Mouse (Mus musculus) E14TG2a.4 (cell line): Measurements from ENCODE around the gene Gm6657.
A peak's percentile ranks its signal among the peaks of the same experiment; 100 is the strongest.

Experiments used
- H3K27me3 ChIP-seq: 2 replicates; pipeline ENCODE4 v1.6.1; 2014; ENCODE audit warnings: low read length, control low read depth; ENCODE audit not compliant: insufficient read depth
- H3K36me3 ChIP-seq: 2 replicates; pipeline ENCODE4 v1.6.1; 2014; ENCODE audit warnings: low read length, control low read depth; ENCODE audit not compliant: insufficient read depth
- H3K4me1 ChIP-seq: replicated peaks from 2 replicates; pipeline ENCODE4 v1.6.1; 2014; ENCODE audit warnings: low read depth, low read length, control low read depth
- H3K4me3 ChIP-seq: replicated peaks from 2 replicates; pipeline ENCODE4 v1.5.1; 2014; ENCODE audit warnings: mild to moderate bottlenecking, low read length
- H3K9me3 ChIP-seq: 2 replicates; pipeline ENCODE4 v1.6.1; 2014; ENCODE audit warnings: low read length, control low read depth
- CTCF ChIP-seq: conservative IDR thresholded peaks from 2 replicates; pipeline ENCODE4 v1.5.1; 2014; ENCODE audit warnings: low read length
- NANOG ChIP-seq: IDR thresholded peaks from 2 replicates; pipeline ENCODE4 v1.6.1; 2014; ENCODE audit warnings: borderline replicate concordance, low read length, mixed read lengths
- POU5F1 ChIP-seq: IDR thresholded peaks from 2 replicates; pipeline ENCODE4 v1.6.1; 2014; ENCODE audit warnings: low read length, borderline replicate concordance

Gm6657 gene

DNA sequence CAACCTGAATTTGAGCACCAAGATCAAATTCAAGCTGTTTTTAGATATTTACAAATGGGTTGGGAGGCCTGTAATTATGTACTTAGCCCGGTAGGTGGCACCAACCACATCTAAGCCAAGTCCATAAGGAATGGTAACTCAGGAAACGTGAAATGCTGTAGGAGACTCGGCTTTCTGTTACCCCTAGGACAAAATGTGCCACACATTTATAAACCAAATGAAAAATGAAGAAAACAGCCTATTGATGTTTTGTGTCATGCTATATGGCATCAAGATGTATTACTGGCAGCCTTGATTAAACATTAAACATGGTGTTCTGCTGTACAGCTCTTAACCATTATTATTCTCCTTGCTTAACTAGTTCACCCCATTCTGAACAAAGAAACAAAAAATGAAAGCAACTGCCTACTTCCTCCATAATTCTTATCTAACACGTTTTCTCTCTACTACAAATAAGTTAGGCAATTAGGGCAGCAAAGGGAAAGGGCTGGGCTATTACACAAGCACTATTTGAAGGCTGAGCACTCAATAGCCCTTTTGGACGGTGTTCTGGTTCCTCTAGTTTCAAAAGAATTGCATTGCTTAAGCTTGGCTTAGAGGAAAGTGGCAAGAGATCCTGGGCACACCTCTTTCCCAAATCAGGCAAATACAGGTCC lies 12.0 kb downstream of the Gm6657 start:
- no peak overlapping the region for H3K4me3 ChIP-seq
- TF ChIP-seq NANOG, result no peak
- peak; percentile 88 for TF ChIP-seq CTCF
- no peak for TF ChIP-seq POU5F1
- no peaks in the 10 kb centered on the region for H3K36me3 ChIP-seq
- no peaks in the 10 kb centered on the region for H3K4me1 ChIP-seq
- H3K27me3 ChIP-seq, result no peaks in the 10 kb centered on the region; the same call in 1 of the 2 replicates
- no peaks in the 10 kb centered on the region for H3K9me3 ChIP-seq

DNA sequence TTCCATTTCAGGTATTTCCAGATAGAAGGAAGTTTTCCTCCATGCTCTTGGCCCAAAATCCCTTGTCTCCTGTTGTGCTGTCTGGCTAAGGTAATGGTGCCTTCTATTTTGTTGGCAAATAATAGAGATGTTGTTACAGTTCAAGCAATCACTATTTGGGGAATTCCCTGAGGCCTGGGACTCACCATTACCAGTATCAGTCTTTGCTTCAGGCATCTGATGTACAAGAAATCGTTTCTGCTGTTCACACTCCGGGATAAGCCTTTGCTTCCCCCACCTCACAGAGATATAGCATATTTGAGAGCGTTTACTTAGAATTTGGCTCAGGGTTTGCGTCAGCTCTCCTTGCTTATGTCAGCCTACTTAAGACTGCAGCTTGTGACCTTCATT lies 12.5 kb downstream of the Gm6657 start:
- Histone ChIP-seq H3K27me3 (no peaks in the 10 kb centered on the region; the same call in 1 of the 2 replicates), H3K36me3 (no peaks in the 10 kb centered on the region), H3K4me1 (no peaks in the 10 kb centered on the region), H3K9me3 (no peaks in the 10 kb centered on the region), H3K4me3 (no peak overlapping the region)
- TF ChIP-seq NANOG, result no peak
- no peak for TF ChIP-seq CTCF
- no peak for TF ChIP-seq POU5F1

DNA sequence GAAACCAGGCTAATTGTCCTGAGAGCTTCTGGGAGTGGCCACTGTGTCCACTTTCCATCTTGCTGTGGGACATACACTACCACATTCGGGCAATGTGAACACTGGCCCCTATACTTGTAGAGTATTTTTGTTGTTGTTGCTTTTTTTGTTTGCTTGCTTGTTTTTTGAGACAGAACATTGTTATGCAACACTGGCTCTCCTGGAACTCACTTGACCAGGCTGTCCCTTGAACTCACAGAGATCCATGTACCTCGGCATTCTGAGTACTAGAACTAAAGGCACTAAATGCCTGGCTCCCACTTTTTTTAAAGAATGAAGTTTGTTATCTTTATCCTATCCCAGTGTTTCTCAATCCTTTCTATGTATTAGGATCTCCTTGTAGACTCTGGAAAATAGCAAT lies 15.8 kb downstream of the Gm6657 start:
- no peak for TF ChIP-seq POU5F1
- TF ChIP-seq CTCF, result no peak
- no peak for TF ChIP-seq NANOG
- Histone ChIP-seq H3K36me3 (no peaks in the 10 kb centered on the region), H3K4me1 (no peaks in the 10 kb centered on the region), H3K27me3 (no peaks in the 10 kb centered on the region; the same call in 1 of the 2 replicates), H3K4me3 (no peak overlapping the region), H3K9me3 (no peaks in the 10 kb centered on the region)

DNA sequence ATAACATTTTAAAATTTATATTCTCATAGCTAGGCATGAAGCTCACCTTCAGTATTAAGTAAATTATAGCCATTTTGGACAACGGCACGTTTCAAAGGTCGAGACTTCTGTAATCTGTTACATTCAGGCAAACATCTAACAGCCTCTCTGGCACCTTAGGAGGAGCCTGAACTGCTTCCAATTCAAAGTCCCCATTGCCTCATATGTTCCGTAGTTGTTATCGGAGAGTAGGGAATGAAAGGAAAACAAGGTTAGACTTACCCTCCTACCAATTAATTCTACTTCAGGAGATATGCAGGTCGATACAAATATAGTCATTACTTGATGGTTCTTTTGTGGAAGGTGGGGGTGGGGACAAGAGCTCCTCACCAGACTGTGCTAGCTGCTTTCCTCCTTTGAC lies 21.4 kb downstream of the Gm6657 start:
- Histone ChIP-seq H3K4me1 (peaks cover 3% of the 10 kb centered on the region; the same call in 1 of the 2 replicates), H3K4me3 (no peak overlapping the region), H3K36me3 (no peaks in the 10 kb centered on the region), H3K27me3 (no peaks in the 10 kb centered on the region), H3K9me3 (no peaks in the 10 kb centered on the region)
- TF ChIP-seq CTCF (no peak), POU5F1 (no peak), NANOG (no peak)

DNA sequence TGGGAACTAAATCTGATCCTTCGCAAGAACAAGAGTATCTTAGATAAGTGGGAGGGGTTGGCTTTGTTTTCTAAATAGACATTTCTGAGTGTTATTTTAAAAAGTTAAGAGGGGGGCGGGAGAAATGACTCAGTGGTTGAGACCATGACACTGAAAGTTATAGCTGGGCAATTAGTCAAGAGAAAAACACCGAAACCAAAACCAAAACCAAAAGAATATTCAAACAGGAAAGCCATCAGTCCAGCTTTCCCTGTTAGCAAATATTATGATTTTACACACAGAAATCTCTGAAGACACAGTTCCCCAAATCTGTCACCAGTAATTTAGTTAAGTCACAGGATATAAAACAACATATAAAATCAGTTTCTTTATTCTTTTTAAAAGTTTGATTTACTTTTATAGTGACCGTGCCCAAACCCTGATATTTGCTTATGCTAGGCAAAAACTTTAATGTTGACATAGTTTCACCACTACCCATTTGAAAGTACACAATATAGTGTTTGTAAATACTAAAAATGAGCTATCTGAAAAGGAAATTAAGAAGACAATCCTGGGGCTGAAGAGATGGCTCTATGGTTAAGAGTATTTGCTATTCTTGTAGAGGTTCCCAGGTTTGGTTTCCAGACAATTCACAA lies 25.3 kb downstream of the Gm6657 start:
- peaks cover 3% of the 10 kb centered on the region; the same call in 1 of the 2 replicates for H3K4me1 ChIP-seq
- no peaks in the 10 kb centered on the region for H3K36me3 ChIP-seq
- H3K4me3 ChIP-seq, result no peak overlapping the region
- H3K9me3 ChIP-seq, result no peaks in the 10 kb centered on the region
- TF ChIP-seq NANOG (no peak), POU5F1 (no peak), CTCF (no peak)
- H3K27me3 ChIP-seq, result no peaks in the 10 kb centered on the region

DNA sequence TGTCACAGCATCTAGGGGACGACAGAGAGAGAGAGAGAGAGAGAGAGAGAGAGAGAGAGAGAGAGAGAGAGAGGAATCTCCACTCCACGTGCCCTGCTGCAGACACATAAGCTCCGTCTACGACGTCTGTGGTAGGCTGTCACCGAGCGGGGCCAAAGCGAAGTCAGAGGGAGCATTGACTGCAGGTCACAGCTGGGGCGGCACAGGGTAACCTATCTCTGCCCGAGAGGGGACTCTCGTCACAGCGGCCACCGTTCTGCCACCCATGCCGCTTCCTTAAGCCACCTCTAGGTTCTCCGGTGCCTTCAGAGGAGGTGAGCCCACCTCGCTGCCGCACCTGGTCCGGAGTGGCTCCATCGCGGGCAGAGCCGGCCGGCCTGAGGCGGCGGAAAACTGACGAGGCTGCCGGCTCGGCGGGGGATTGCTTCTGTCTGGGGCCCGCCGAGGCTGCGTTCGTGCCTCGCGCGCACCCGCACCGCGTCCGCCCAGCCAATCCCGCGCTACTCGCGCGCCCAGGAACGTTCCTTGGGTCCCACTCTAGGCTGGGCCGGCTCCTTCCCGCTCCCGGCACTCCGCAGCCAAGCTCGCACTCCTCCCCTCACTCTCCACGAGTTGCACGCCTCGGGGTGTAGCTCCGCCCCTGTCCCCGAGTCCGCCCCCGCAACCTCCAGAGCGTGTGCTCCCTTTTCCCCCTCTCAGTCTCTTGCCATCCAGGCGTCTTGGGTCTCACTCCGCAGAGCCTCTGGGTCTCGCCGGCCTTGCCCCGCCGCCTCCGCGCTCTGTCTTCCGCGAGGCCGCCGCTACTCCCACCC lies 31.9 kb downstream of the Gm6657 start, which contains the start of gene Gphn:
TSS of gene Gphn (plus strand) at position 673 of the 812 bp plus-strand sequence.
- Histone ChIP-seq H3K4me1 (peaks cover 13% of the 10 kb centered on the region), H3K27me3 (peaks cover 15% of the 10 kb centered on the region), H3K4me3 (peak within 1 kb of the TSS; percentile 99), H3K9me3 (no peaks in the 10 kb centered on the region), H3K36me3 (no peaks in the 10 kb centered on the region)
- TF ChIP-seq POU5F1 (no peak), CTCF (no peak), NANOG (no peak)

DNA sequence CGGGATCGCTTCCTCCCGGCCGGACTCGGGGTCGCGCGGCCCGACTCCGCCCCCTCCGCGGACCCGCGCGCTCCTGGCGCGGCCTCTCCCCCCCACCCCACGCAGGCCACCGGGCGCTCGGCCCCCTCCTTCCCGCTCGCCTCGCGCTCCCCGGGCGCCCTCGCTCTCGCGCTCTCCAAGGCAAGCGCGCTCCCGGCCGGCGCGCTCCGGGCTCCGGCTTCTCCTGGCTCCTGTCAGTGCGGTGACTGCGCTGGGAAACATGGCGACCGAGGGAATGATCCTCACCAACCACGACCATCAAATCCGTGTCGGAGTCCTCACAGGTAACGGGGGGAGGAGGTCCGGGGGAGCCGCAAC lies 32.5 kb downstream of the Gm6657 start:
- H3K9me3 ChIP-seq, result no peaks in the 10 kb centered on the region
- H3K4me3 ChIP-seq, result peak overlapping the region; percentile 99
- H3K27me3 ChIP-seq, result peaks cover 15% of the 10 kb centered on the region
- no peak for TF ChIP-seq CTCF
- no peak for TF ChIP-seq NANOG
- no peak for TF ChIP-seq POU5F1
- no peaks in the 10 kb centered on the region for H3K36me3 ChIP-seq
- H3K4me1 ChIP-seq, result peaks cover 13% of the 10 kb centered on the region

DNA sequence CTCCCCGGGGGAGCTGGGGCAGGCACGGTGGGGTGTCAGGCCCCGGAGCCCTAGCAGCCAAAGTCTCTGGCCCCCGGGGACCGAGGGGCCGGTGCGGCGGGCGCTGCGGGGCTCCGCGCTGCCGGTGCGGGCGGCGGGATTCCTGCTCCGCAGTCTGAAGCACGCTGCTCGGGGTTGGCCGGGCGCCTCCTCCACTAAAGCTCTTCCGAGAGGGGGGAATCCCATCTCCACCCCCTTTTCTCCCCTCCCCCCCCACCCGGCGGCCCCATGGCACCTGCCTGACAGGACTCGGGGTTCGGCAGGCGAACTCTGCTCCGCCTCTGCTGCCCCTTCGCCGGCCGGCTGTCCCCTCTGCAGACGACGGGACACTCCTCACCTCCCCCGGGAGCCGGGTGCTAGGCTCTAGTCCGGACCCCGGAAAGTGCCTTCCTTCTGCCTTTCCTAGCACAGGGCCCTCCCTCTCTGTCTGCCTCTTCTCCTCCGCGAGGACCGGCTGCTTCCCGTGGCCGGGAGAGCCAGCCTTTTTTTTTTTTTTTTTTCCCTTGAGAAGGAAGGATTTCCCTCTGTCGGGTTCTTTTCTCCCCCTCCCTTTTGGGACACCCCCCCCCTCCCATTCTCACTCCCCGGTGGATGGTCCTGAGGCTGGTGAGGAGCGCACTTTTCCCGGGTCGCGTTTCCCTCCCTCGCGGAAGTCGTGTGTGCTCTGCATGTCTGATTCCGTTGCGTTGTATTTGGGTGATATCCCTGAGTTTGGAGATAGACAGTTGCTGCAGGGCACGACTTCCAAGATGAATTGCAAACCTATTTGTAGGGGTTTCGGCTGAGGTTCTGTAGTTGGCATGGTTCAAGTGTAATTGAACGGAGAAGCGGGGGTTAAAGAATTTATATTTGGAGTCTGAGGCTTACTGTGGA lies 33.2 kb downstream of the Gm6657 start:
- TF ChIP-seq NANOG (no peak), POU5F1 (no peak), CTCF (no peak)
- H3K9me3 ChIP-seq, result no peaks in the 10 kb centered on the region
- peaks cover 13% of the 10 kb centered on the region for H3K4me1 ChIP-seq
- H3K4me3 ChIP-seq, result peak overlapping the region; percentile 99
- H3K27me3 ChIP-seq, result peaks cover 15% of the 10 kb centered on the region
- H3K36me3 ChIP-seq, result no peaks in the 10 kb centered on the region
